Mouse (Mus musculus) olfactory bulb, adult 2 months (tissue): Measurements from ENCODE around the gene Lta.

ENCODE experiments used
- CTCF ChIP-seq: fragments of 200-500 bp; IDR thresholded peaks from 2 replicates; pipeline ENCODE4 v1.5.1; 2012; ENCODE audit warnings: low read depth, mild to moderate bottlenecking, low read length, moderate library complexity; ENCODE audit not compliant: insufficient read depth
- POLR2A ChIP-seq: fragments of 200-500 bp; IDR thresholded peaks from 2 replicates; pipeline ENCODE4 v1.6.1; 2012; ENCODE audit warnings: mild to moderate bottlenecking, low read depth, low read length, moderate library complexity; ENCODE audit not compliant: insufficient read depth

DNA sequence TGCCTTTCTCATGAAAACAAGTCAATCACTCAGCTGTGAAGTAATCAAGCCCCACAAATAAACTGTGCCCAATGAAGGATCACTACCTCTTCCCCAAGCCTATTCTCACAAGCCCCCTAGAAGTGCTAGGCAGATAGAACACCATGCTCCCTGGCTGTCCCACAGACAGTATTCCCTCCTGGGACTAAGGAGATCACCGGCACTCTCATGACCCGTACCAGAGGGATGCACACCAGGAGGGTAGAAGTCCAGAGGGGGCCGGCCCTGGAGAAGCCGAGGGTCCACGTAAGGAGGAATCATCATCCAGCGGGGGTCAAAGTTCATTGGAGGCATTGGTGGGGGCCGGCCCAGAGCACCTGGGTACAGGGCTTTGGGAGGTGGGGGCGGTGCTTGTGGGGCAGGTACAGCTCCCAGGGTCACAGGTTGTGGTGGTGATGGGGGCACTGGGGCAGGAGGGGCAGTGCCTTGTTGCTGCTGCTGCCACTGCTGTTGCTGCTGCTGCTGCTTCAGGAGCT lies 47.4 kb downstream of the Lta start:
- TF ChIP-seq POLR2A (no peak), CTCF (no peak)
